Mouse (Mus musculus): ENCODE measurements around the gene Fgfr2. TPM values are rescaled to one million over a fixed set of nuclear protein-coding genes. Genes with fewer than 3 reads are reported as not detected.

Fgfr2 gene
- total RNA-seq (2021) = 100 to 1,000 TPM; 178 to 245 TPM
- polyA plus RNA-seq (2012; rRNA removed) = 47.1 and 48.0 TPM in 2 replicates
- long read RNA-seq, full-length matches to known transcripts = 6 of 69 reads
- long read RNA-seq, partial matches to known transcripts = 16 of 69 reads
- long read RNA-seq, other reads (novel, unspliced or antisense) = 47 of 69 reads

GRCm38 (mm10) chr7:133123244-133123998 is at the start of gene Fgfr2:
TSS of gene Fgfr2 (minus strand) at chr7:133123350.
- DNase-seq = peak; percentile 89

GRCm38 (mm10) chr7:133171403-133172032 is 48.4 kb upstream of the Fgfr2 start:
- no peak for DNase-seq

GRCm38 (mm10) chr7:133168928-133169327 is 45.8 kb upstream of the Fgfr2 start:
- no peak for DNase-seq

- DNase-seq = no peak
Measured at GRCm38 (mm10) chr7:133167903-133168302, 44.8 kb upstream of the Fgfr2 start.

- no peak for DNase-seq
Measured at GRCm38 (mm10) chr7:133164770-133165169, 41.6 kb upstream of the Fgfr2 start.

- peak; percentile 28 for DNase-seq
Measured at GRCm38 (mm10) chr7:133163011-133163410, 39.9 kb upstream of the Fgfr2 start.

GRCm38 (mm10) chr7:133162131-133162530 is 39.0 kb upstream of the Fgfr2 start:
- DNase-seq = no peak

- no peak for DNase-seq
Measured at GRCm38 (mm10) chr7:133161362-133162080, 38.4 kb upstream of the Fgfr2 start.

GRCm38 (mm10) chr7:133159519-133159918 is 36.4 kb upstream of the Fgfr2 start:
- peak; percentile 14 for DNase-seq

- no peak for DNase-seq
Measured at GRCm38 (mm10) chr7:133155621-133156020, 32.5 kb upstream of the Fgfr2 start.

GRCm38 (mm10) chr7:133154846-133155245 is 31.7 kb upstream of the Fgfr2 start:
- DNase-seq = no peak

GRCm38 (mm10) chr7:133139689-133140336 is 16.7 kb upstream of the Fgfr2 start:
- DNase-seq = no peak

- DNase-seq = peak; percentile 6
Measured at GRCm38 (mm10) chr7:133133552-133133951, 10.4 kb upstream of the Fgfr2 start.

GRCm38 (mm10) chr7:133132702-133133101 is 9.6 kb upstream of the Fgfr2 start:
- DNase-seq = peak; percentile 51

GRCm38 (mm10) chr7:133124701-133125485 is 1.7 kb upstream of the Fgfr2 start:
- DNase-seq = no peak

- peak; percentile 91 for DNase-seq
Measured at GRCm38 (mm10) chr7:133123999-133124700, 1.0 kb upstream of the Fgfr2 start, which contains the start of gene Ctbp2. TSS of gene Ctbp2 (minus strand) at chr7:133124354.

GRCm38 (mm10) chr7:133122379-133123243 is 539 bp downstream of the Fgfr2 start:
- no peak for DNase-seq

GRCm38 (mm10) chr7:133121661-133122378 is 1.3 kb downstream of the Fgfr2 start:
- peak; percentile 80 for DNase-seq

Measured in adrenal gland, adult 2 months (tissue).